Mouse (Mus musculus) midbrain, embryonic 12.5 days (tissue): Measurements from ENCODE around the gene Abhd11. TPM values are rescaled to one million over a fixed set of nuclear protein-coding genes. Genes with fewer than 3 reads are reported as not detected.
A peak's percentile ranks its signal among the peaks of the same experiment; 100 is the strongest.

Source experiments
- ATAC-seq: fragments of 200-750 bp; cut with Nextera tagmentation; 2 replicates; pipeline ENCODE4 v1.8.0; 2017; ENCODE audit warnings: low read depth, moderate TSS enrichment, moderate library complexity; ENCODE audit not compliant: low FRiP score
- H3K27ac ChIP-seq: fragments of 300-500 bp; sonication (generic); replicated peaks from 2 replicates; pipeline ENCODE4 v1.5.1; 2016; ENCODE audit warnings: mild to moderate bottlenecking
- H3K27me3 ChIP-seq: fragments of 300-500 bp; sonication (generic); 2 replicates; pipeline ENCODE4 v1.6.1; 2016; ENCODE audit warnings: mild to moderate bottlenecking
- H3K36me3 ChIP-seq: fragments of 300-500 bp; sonication (generic); 2 replicates; pipeline ENCODE4 v1.6.1; 2016
- H3K4me1 ChIP-seq: fragments of 300-500 bp; sonication (generic); 2 replicates; pipeline ENCODE4 v1.6.1; 2016
- H3K4me2 ChIP-seq: fragments of 300-500 bp; sonication (generic); replicated peaks from 2 replicates; pipeline ENCODE4 v1.6.1; 2016; ENCODE audit warnings: mild to moderate bottlenecking, moderate library complexity
- H3K4me3 ChIP-seq: fragments of 300-500 bp; sonication (generic); 2 replicates; pipeline ENCODE4 v1.5.1; 2016; ENCODE audit warnings: mild to moderate bottlenecking
- H3K9ac ChIP-seq: fragments of 300-500 bp; sonication (generic); replicated peaks from 2 replicates; pipeline ENCODE4 v1.6.1; 2016; ENCODE audit warnings: mild to moderate bottlenecking, moderate library complexity
- H3K9me3 ChIP-seq: fragments of 300-500 bp; sonication (generic); 2 replicates; pipeline ENCODE4 v1.6.1; 2016; ENCODE audit warnings: mild to moderate bottlenecking
- WGBS: fragments of 180-500 bp; shearing (Covaris S2); methylation state at CpG from one replicate; pipeline ENCODE4 v1.1.7; 2016; 5-methylcytosine and 5-hydroxymethylcytosine counted together
- polyA plus RNA-seq: library from polyadenylated mRNA; unstranded; fragments of >200 nt; fragmentation: Nextera tagmentation; extraction: Ambion mirVana; gene quantifications from 2 replicates; pipeline ENCODE4 v1.2.1, GENCODE M21; 2016

The Abhd11 gene
- polyA plus RNA-seq, 1 experiment from 2014 or later, result 41.4 TPM

DNA sequence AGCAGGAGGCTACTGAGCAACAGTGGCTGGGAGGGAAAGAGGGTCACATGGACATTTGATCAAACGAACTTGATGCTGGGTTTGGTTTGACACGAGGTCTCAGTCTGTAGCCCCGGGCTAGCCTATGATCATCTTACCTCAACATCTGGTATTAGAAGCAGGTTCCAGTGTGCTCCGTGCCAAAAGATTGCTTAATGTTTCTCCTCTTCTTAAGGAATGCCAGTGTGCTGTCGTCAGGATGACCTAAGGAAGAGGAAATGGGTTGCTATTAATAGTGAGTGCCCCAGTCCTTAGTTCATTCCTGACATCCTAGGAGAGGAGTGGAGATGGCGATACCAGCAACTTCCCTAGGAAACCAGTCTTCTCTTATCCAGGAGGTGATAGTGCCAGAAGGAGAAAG, 19.2 kb upstream of the Abhd11 start:
- peaks cover 20% of the 10 kb centered on the region for H3K4me1 ChIP-seq
- no peak overlapping the region for H3K9ac ChIP-seq
- H3K9me3 ChIP-seq, result no peaks in the 10 kb centered on the region
- H3K36me3 ChIP-seq, result no peaks in the 10 kb centered on the region
- H3K27me3 ChIP-seq, result peaks cover 52% of the 10 kb centered on the region
- no peak for ATAC-seq
- WGBS, result 69% methylated on average over 6 of the region's 6 CpGs
- H3K4me2 ChIP-seq, result no peak overlapping the region
- no peak overlapping the region for H3K27ac ChIP-seq
- no peak overlapping the region for H3K4me3 ChIP-seq

- Histone ChIP-seq H3K9me3 (no peaks in the 10 kb centered on the region), H3K27ac (no peak overlapping the region), H3K9ac (no peak overlapping the region), H3K4me3 (no peak overlapping the region), H3K27me3 (peaks cover 23% of the 10 kb centered on the region), H3K4me1 (no peaks in the 10 kb centered on the region), H3K36me3 (no peaks in the 10 kb centered on the region), H3K4me2 (no peak overlapping the region)
- no peak for ATAC-seq
- 90% methylated on average over 5 of the region's 5 CpGs for WGBS
Measured at GRCm38 (mm10) chr5:134992566-134992965, 16.4 kb upstream of the Abhd11 start.

DNA sequence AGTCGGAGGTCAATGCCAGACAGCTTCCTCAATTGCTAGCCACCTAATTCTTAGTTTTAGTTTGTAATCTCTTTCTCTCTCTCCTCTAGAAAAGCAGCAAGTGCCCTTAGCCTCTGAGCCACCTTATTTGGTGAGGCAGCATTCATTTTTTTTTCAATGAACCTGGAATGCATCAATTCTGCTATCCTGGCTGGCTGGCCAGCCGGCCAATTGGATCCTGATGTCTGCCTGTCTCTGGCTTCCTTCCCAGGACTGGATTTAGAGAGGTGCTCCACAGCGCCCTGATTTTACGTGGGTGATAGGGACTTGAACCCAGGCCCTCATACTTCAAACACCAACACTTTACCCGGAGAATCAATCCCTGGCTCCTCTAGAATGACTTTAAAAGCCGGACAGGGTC, 10.6 kb upstream of the Abhd11 start:
- ATAC-seq, result no peak
- H3K27ac ChIP-seq, result no peak overlapping the region
- 79% methylated on average over 6 of the region's 6 CpGs for WGBS

GRCm38 (mm10) chr5:134999797-135000196, 9.2 kb upstream of the Abhd11 start:
- H3K27me3 ChIP-seq, result peaks cover 11% of the 10 kb centered on the region; the same call in 1 of the 2 replicates
- no peaks in the 10 kb centered on the region for H3K36me3 ChIP-seq
- WGBS, result 93% methylated on average over 4 of the region's 4 CpGs
- no peak for ATAC-seq
- no peak overlapping the region for H3K4me3 ChIP-seq
- H3K27ac ChIP-seq, result no peak overlapping the region
- H3K9me3 ChIP-seq, result no peaks in the 10 kb centered on the region
- H3K9ac ChIP-seq, result no peak overlapping the region
- H3K4me1 ChIP-seq, result peaks cover 8% of the 10 kb centered on the region
- no peak overlapping the region for H3K4me2 ChIP-seq

More for the DNA sequence above, 10.6 kb upstream of the Abhd11 start:
- Histone ChIP-seq H3K4me2 (no peak overlapping the region), H3K4me3 (no peak overlapping the region), H3K9ac (no peak overlapping the region), H3K36me3 (no peaks in the 10 kb centered on the region), H3K9me3 (no peaks in the 10 kb centered on the region), H3K4me1 (peaks cover 8% of the 10 kb centered on the region), H3K27me3 (peaks cover 11% of the 10 kb centered on the region)

DNA sequence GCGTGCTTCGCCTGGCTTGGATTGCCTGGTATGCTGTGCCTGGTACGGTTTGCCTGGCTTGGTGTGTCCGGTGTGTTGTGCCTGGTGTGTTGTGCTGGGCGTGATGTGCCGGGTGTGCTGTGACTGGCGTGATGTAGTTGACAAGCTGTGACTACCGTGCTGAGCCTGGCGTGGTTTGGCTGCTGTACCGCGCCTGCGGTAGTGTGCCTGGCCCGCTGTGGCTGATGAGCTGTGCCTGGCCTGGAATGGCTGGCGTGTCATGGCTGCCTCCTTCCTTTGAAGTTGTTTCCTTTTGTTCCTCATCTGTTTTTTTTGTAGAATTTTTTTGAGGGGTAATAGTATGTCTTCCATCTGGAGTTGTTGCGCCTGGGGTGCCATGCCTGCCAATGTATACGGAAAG, 8.2 kb upstream of the Abhd11 start:
- H3K9ac ChIP-seq, result 0 out of 2 replicates have a peak overlapping the region, but pooled peaks have one; percentile 11
- 48% methylated on average over 16 of the region's 16 CpGs for WGBS
- no peak overlapping the region for H3K4me3 ChIP-seq
- no peak for ATAC-seq
- H3K4me1 ChIP-seq, result peaks cover 8% of the 10 kb centered on the region
- H3K36me3 ChIP-seq, result no peaks in the 10 kb centered on the region
- H3K27ac ChIP-seq, result no peak overlapping the region
- H3K27me3 ChIP-seq, result peaks cover 11% of the 10 kb centered on the region; the same call in 1 of the 2 replicates
- H3K4me2 ChIP-seq, result peak overlapping the region; percentile 43
- no peaks in the 10 kb centered on the region for H3K9me3 ChIP-seq

GRCm38 (mm10) chr5:135001309-135001708, 7.6 kb upstream of the Abhd11 start:
- Histone ChIP-seq H3K4me1 (peaks cover 8% of the 10 kb centered on the region), H3K9me3 (no peaks in the 10 kb centered on the region), H3K27ac (no peak overlapping the region), H3K9ac (no peak overlapping the region), H3K27me3 (peaks cover 11% of the 10 kb centered on the region; the same call in 1 of the 2 replicates), H3K4me2 (peak overlapping the region; percentile 43), H3K36me3 (no peaks in the 10 kb centered on the region), H3K4me3 (no peak overlapping the region)
- WGBS, result 1% methylated on average over 14 of the region's 14 CpGs
- ATAC-seq, result peak; percentile 47; the same call in 1 of the 2 replicates

DNA sequence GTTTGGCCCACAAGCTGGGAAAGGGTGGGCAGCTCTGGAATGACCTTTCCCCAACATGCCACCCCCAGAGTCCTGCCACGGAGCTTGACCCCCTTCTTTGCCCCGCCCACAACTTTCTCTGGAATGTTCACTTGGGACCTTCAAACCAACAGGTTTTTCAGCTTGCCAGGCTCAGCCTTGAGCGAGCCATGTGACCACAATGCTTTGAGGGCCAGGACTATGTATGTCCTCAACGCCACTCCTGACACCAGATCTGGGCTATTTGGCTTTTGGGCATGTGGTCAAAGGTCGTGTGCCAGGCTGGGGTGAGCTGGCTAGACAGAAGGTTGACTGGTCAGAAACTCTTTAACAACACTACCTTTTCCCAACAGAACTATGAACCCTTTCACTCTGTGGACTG, 6.8 kb upstream of the Abhd11 start:
- no peaks in the 10 kb centered on the region for H3K9me3 ChIP-seq
- ATAC-seq, result no peak
- no peak overlapping the region for H3K27ac ChIP-seq
- peaks cover 8% of the 10 kb centered on the region for H3K4me1 ChIP-seq
- H3K9ac ChIP-seq, result no peak overlapping the region
- 73% methylated on average over 5 of the region's 5 CpGs for WGBS
- no peak overlapping the region for H3K4me2 ChIP-seq
- H3K27me3 ChIP-seq, result peaks cover 11% of the 10 kb centered on the region; the same call in 1 of the 2 replicates
- no peak overlapping the region for H3K4me3 ChIP-seq
- no peaks in the 10 kb centered on the region for H3K36me3 ChIP-seq

- ATAC-seq, result no peak
- Histone ChIP-seq H3K27me3 (peaks cover 20% of the 10 kb centered on the region), H3K4me1 (peaks cover 31% of the 10 kb centered on the region)
Measured at GRCm38 (mm10) chr5:135007802-135008571, 965 bp upstream of the Abhd11 start.

DNA sequence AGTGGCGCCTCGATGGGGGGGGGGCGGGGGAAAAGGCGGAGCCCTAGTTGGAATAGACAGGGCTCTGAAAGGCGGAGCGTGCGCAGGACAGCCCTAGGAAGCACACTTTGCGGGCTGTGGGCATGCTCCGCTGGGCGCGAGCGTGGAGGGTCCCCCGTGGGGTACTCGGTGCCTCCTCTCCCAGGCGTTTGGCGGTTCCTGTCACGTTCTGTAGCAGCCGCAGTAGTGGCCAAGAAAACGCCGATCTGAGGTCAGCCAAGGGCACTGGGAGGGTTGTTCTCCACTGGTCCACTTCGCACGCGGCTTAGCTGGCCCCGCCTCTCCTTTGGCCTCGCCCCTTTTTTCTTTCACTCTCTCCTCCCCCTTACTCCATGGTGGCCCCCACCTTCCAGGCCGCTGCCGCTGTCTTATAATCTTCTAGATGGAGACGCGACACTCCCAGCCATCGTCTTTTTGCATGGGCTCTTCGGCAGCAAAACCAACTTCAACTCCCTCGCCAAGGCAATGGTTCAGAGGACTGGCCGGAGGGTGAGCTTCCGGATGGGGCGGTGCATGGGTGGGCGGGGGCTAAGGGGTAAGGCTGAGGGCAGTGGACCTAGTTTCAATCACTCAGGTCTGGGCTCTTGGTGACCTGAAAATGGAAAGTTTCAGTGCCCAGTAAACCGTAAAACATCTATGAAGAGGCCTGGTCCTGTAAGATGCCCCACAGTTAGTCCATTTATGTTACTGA, 803 bp downstream of the Abhd11 start:
- Histone ChIP-seq H3K4me2 (peak overlapping the region; percentile 74), H3K4me1 (peaks cover 33% of the 10 kb centered on the region), H3K4me3 (peak overlapping the region; percentile 54), H3K9ac (peak overlapping the region; percentile 64), H3K9me3 (no peaks in the 10 kb centered on the region), H3K27me3 (peaks cover 20% of the 10 kb centered on the region), H3K36me3 (no peaks in the 10 kb centered on the region), H3K27ac (peak overlapping the region; percentile 95)
- 2% methylated on average over 36 of the region's 37 CpGs for WGBS
- ATAC-seq, result peak; percentile 76

More at GRCm38 (mm10) chr5:135007802-135008571, 965 bp upstream of the Abhd11 start:
- H3K9ac ChIP-seq, result peak overlapping the region; percentile 66
- peak overlapping the region; percentile 74 for H3K4me2 ChIP-seq
- no peaks in the 10 kb centered on the region for H3K36me3 ChIP-seq
- WGBS, result 37% methylated on average over 16 of the region's 16 CpGs
- peak overlapping the region; percentile 54 for H3K4me3 ChIP-seq
- peak overlapping the region; percentile 95 for H3K27ac ChIP-seq
- H3K9me3 ChIP-seq, result no peaks in the 10 kb centered on the region

- Histone ChIP-seq H3K36me3 (no peaks in the 10 kb centered on the region), H3K27me3 (peaks cover 20% of the 10 kb centered on the region), H3K4me2 (peak overlapping the region; percentile 74), H3K4me1 (peaks cover 34% of the 10 kb centered on the region), H3K9me3 (no peaks in the 10 kb centered on the region), H3K9ac (peak overlapping the region; percentile 64), H3K4me3 (peak overlapping the region; percentile 54), H3K27ac (peak overlapping the region; percentile 95)
- ATAC-seq, result no peak
- 61% methylated on average over 7 of the region's 7 CpGs for whole genome bisulfite sequencing
Measured at GRCm38 (mm10) chr5:135010320-135010709, 1.4 kb downstream of the Abhd11 start.

GRCm38 (mm10) chr5:135010841-135011743, 2.1 kb downstream of the Abhd11 start:
- no peak overlapping the region for H3K4me2 ChIP-seq
- no peaks in the 10 kb centered on the region for H3K9me3 ChIP-seq
- no peaks in the 10 kb centered on the region for H3K36me3 ChIP-seq
- peaks cover 35% of the 10 kb centered on the region for H3K4me1 ChIP-seq
- no peak overlapping the region for H3K27ac ChIP-seq
- peaks cover 20% of the 10 kb centered on the region for H3K27me3 ChIP-seq
- no peak for ATAC-seq
- 73% methylated on average over 25 of the region's 25 CpGs for WGBS
- H3K9ac ChIP-seq, result 0 out of 2 replicates have a peak overlapping the region, but pooled peaks have one; percentile 64
- H3K4me3 ChIP-seq, result peak overlapping the region; percentile 54; the same call in 1 of the 2 replicates
